Mouse (Mus musculus): ENCODE measurements at regions not wholly inside any gene's neighbourhood (a gene's known extent, or its start where the extent isn't known, plus 50 kb on each side); places are given as distances from the start of the nearest gene placed in this dataset.

DNA sequence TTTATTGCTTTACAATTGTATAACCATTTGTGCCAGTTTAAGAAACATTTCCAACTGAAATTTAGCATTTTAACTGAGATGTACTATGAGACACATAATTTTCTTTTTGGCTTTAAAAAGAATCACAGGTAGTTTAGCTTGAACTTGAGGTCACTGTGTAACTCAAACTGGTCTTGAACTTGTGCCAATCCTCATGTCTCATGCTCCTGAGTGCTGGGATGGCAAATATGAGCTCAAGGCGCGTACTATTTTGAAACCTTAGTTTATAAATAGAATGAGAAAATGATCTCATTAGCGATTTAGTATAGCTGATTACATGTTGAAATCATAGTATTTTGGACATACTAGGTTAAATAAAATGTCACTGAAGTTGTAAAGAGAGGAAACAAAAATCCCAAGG, 199.1 kb upstream of the Prkd1 start:
- H3K4me1 ChIP-seq (ENCODE audit: control insufficient read depth, insufficient read depth, low read length), result no peaks in the 10 kb centered on the region
- TF ChIP-seq CTCF (conservative IDR thresholded peaks at IDR 0.05; ENCODE audit: insufficient read depth, insufficient read length, low read depth, low read length) (no peak), POLR2A (IDR thresholded peaks at IDR 0.05; ENCODE audit: low read depth, low read length) (no peak)
- DNase-seq, result peak; percentile 17
- no peak overlapping the region for H3K27ac ChIP-seq (ENCODE audit: insufficient read depth, low read depth, low read length)
- H3K27me3 ChIP-seq (replicated peaks; ENCODE audit: control insufficient read depth, insufficient read depth, low read length), result no peaks in the 10 kb centered on the region
- 65% methylated on average over 3 of the region's 3 CpGs for WGBS
- H3K4me3 ChIP-seq (ENCODE audit: insufficient read depth, low read depth, low read length), result no peak overlapping the region
- no peaks in the 10 kb centered on the region for H3K36me3 ChIP-seq (ENCODE audit: control insufficient read depth, insufficient read depth, low read length)

GRCm38 (mm10) chr12:50842744-50843143, 193.8 kb upstream of the Prkd1 start:
- no peaks in the 10 kb centered on the region for H3K4me1 ChIP-seq (ENCODE audit: control insufficient read depth, insufficient read depth, low read length)
- 77% methylated on average over 6 of the region's 6 CpGs for WGBS

GRCm38 (mm10) chr12:50839391-50839790, 190.5 kb upstream of the Prkd1 start:
- no peak overlapping the region for H3K27ac ChIP-seq (ENCODE audit: insufficient read depth, low read depth, low read length)
- no peak for TF ChIP-seq POLR2A (IDR thresholded peaks at IDR 0.05; ENCODE audit: low read depth, low read length)
- no peak for TF ChIP-seq CTCF (conservative IDR thresholded peaks at IDR 0.05; ENCODE audit: insufficient read depth, insufficient read length, low read depth, low read length)
- 90% methylated on average over 2 of the region's 2 CpGs for WGBS
- H3K4me3 ChIP-seq (ENCODE audit: insufficient read depth, low read depth, low read length), result no peak overlapping the region
- no peaks in the 10 kb centered on the region for H3K4me1 ChIP-seq (ENCODE audit: control insufficient read depth, insufficient read depth, low read length)
- no peaks in the 10 kb centered on the region for H3K36me3 ChIP-seq (ENCODE audit: control insufficient read depth, insufficient read depth, low read length)
- no peak for DNase-seq
- H3K27me3 ChIP-seq (replicated peaks; ENCODE audit: control insufficient read depth, insufficient read depth, low read length), result no peaks in the 10 kb centered on the region

More at GRCm38 (mm10) chr12:50842744-50843143, 193.8 kb upstream of the Prkd1 start:
- Histone ChIP-seq H3K36me3 (ENCODE audit: control insufficient read depth, insufficient read depth, low read length) (no peaks in the 10 kb centered on the region), H3K27me3 (replicated peaks; ENCODE audit: control insufficient read depth, insufficient read depth, low read length) (no peaks in the 10 kb centered on the region), H3K27ac (ENCODE audit: insufficient read depth, low read depth, low read length) (no peak overlapping the region), H3K4me3 (ENCODE audit: insufficient read depth, low read depth, low read length) (no peak overlapping the region)
- DNase-seq, result no peak
- TF ChIP-seq CTCF (conservative IDR thresholded peaks at IDR 0.05; ENCODE audit: insufficient read depth, insufficient read length, low read depth, low read length) (no peak), POLR2A (IDR thresholded peaks at IDR 0.05; ENCODE audit: low read depth, low read length) (no peak)

GRCm38 (mm10) chr12:50808731-50809281, 159.9 kb upstream of the Prkd1 start:
- TF ChIP-seq POLR2A (IDR thresholded peaks at IDR 0.05; ENCODE audit: low read depth, low read length) (no peak), CTCF (conservative IDR thresholded peaks at IDR 0.05; ENCODE audit: insufficient read depth, insufficient read length, low read depth, low read length) (no peak)
- no peaks in the 10 kb centered on the region for H3K27me3 ChIP-seq (replicated peaks; ENCODE audit: control insufficient read depth, insufficient read depth, low read length)
- no peaks in the 10 kb centered on the region for H3K4me1 ChIP-seq (ENCODE audit: control insufficient read depth, insufficient read depth, low read length)
- H3K27ac ChIP-seq (ENCODE audit: insufficient read depth, low read depth, low read length), result no peak overlapping the region
- H3K36me3 ChIP-seq (ENCODE audit: control insufficient read depth, insufficient read depth, low read length), result no peaks in the 10 kb centered on the region
- H3K4me3 ChIP-seq (ENCODE audit: insufficient read depth, low read depth, low read length), result no peak overlapping the region
- no peak for DNase-seq
- 81% methylated on average over 7 of the region's 7 CpGs for WGBS

- Histone ChIP-seq H3K27me3 (replicated peaks; ENCODE audit: control insufficient read depth, insufficient read depth, low read length) (no peaks in the 10 kb centered on the region), H3K27ac (ENCODE audit: insufficient read depth, low read depth, low read length) (no peak overlapping the region), H3K4me3 (ENCODE audit: insufficient read depth, low read depth, low read length) (no peak overlapping the region), H3K4me1 (ENCODE audit: control insufficient read depth, insufficient read depth, low read length) (no peaks in the 10 kb centered on the region), H3K36me3 (ENCODE audit: control insufficient read depth, insufficient read depth, low read length) (no peaks in the 10 kb centered on the region)
- no peak for DNase-seq
- no peak for TF ChIP-seq POLR2A (IDR thresholded peaks at IDR 0.05; ENCODE audit: low read depth, low read length)
- TF ChIP-seq CTCF (conservative IDR thresholded peaks at IDR 0.05; ENCODE audit: insufficient read depth, insufficient read length, low read depth, low read length), result no peak
- 71% methylated on average over 3 of the region's 3 CpGs for WGBS
Measured at GRCm38 (mm10) chr12:50804391-50804790, 155.5 kb upstream of the Prkd1 start.

- Histone ChIP-seq H3K27ac (ENCODE audit: insufficient read depth, low read depth, low read length) (no peak overlapping the region), H3K27me3 (replicated peaks; ENCODE audit: control insufficient read depth, insufficient read depth, low read length) (no peaks in the 10 kb centered on the region), H3K4me3 (ENCODE audit: insufficient read depth, low read depth, low read length) (no peak overlapping the region), H3K4me1 (ENCODE audit: control insufficient read depth, insufficient read depth, low read length) (no peaks in the 10 kb centered on the region), H3K36me3 (ENCODE audit: control insufficient read depth, insufficient read depth, low read length) (no peaks in the 10 kb centered on the region)
- no peak for TF ChIP-seq POLR2A (IDR thresholded peaks at IDR 0.05; ENCODE audit: low read depth, low read length)
- TF ChIP-seq CTCF (conservative IDR thresholded peaks at IDR 0.05; ENCODE audit: insufficient read depth, insufficient read length, low read depth, low read length), result no peak
- WGBS, result 64% methylated on average over 8 of the region's 8 CpGs
- DNase-seq, result no peak
Measured at GRCm38 (mm10) chr12:50765156-50765940, 116.5 kb upstream of the Prkd1 start.

GRCm38 (mm10) chr12:50764457-50764856, 115.6 kb upstream of the Prkd1 start:
- no peak for DNase-seq
- WGBS, result 68% methylated on average over 2 of the region's 2 CpGs
- H3K27me3 ChIP-seq (replicated peaks; ENCODE audit: control insufficient read depth, insufficient read depth, low read length), result no peaks in the 10 kb centered on the region

More at GRCm38 (mm10) chr12:50764457-50764856, 115.6 kb upstream of the Prkd1 start:
- TF ChIP-seq POLR2A (IDR thresholded peaks at IDR 0.05; ENCODE audit: low read depth, low read length) (no peak), CTCF (conservative IDR thresholded peaks at IDR 0.05; ENCODE audit: insufficient read depth, insufficient read length, low read depth, low read length) (no peak)
- Histone ChIP-seq H3K27ac (ENCODE audit: insufficient read depth, low read depth, low read length) (no peak overlapping the region), H3K4me3 (ENCODE audit: insufficient read depth, low read depth, low read length) (no peak overlapping the region), H3K36me3 (ENCODE audit: control insufficient read depth, insufficient read depth, low read length) (no peaks in the 10 kb centered on the region), H3K4me1 (ENCODE audit: control insufficient read depth, insufficient read depth, low read length) (no peaks in the 10 kb centered on the region)

All from kidney, adult 2 months (tissue).